Mouse (Mus musculus) liver (tissue): Measurements from ENCODE around the gene Atf7ip.

Experiments used
- DNase-seq: peaks from one replicate; pipeline ENCODE4 v3.0.0-alpha.2; 2020; ENCODE audit warnings: mixed read lengths

The Atf7ip gene

GRCm38 (mm10) chr6:136554774-136555522 is 49.0 kb downstream of the Atf7ip start:
- DNase-seq: no peak

GRCm38 (mm10) chr6:136555523-136555915 is 49.6 kb downstream of the Atf7ip start:
- DNase-seq: peak; percentile 82

GRCm38 (mm10) chr6:136558288-136559005 is 52.5 kb downstream of the Atf7ip start:
- no peak for DNase-seq

- no peak for DNase-seq
Measured at GRCm38 (mm10) chr6:136566002-136566401, 60.0 kb downstream of the Atf7ip start.

GRCm38 (mm10) chr6:136590739-136591138 is 84.8 kb downstream of the Atf7ip start:
- DNase-seq: no peak

- DNase-seq: no peak
Measured at GRCm38 (mm10) chr6:136594541-136594940, 88.6 kb downstream of the Atf7ip start.

GRCm38 (mm10) chr6:136602601-136603000 is 96.6 kb downstream of the Atf7ip start:
- DNase-seq: no peak

GRCm38 (mm10) chr6:136611351-136612215 is 105.6 kb downstream of the Atf7ip start:
- DNase-seq: no peak

GRCm38 (mm10) chr6:136612312-136612711 is 106.3 kb downstream of the Atf7ip start:
- DNase-seq: no peak

- no peak for DNase-seq
Measured at GRCm38 (mm10) chr6:136614156-136614555, 108.2 kb downstream of the Atf7ip start.

GRCm38 (mm10) chr6:136620361-136621139 is 114.6 kb downstream of the Atf7ip start:
- DNase-seq: peak; percentile 81

- no peak for DNase-seq
Measured at GRCm38 (mm10) chr6:136625421-136625820, 119.5 kb downstream of the Atf7ip start.

- DNase-seq: no peak
Measured at GRCm38 (mm10) chr6:136629639-136630038, 123.7 kb downstream of the Atf7ip start.

- no peak for DNase-seq
Measured at GRCm38 (mm10) chr6:136631519-136631918, 125.6 kb downstream of the Atf7ip start.

GRCm38 (mm10) chr6:136631945-136632534 is 126.1 kb downstream of the Atf7ip start:
- no peak for DNase-seq

- no peak for DNase-seq
Measured at GRCm38 (mm10) chr6:136633154-136633553, 127.2 kb downstream of the Atf7ip start.

GRCm38 (mm10) chr6:136633719-136634118 is 127.8 kb downstream of the Atf7ip start:
- DNase-seq: no peak

- no peak for DNase-seq
Measured at GRCm38 (mm10) chr6:136634982-136635381, 129.0 kb downstream of the Atf7ip start.

- DNase-seq: peak; percentile 28
Measured at GRCm38 (mm10) chr6:136644171-136644570, 138.2 kb downstream of the Atf7ip start.

- DNase-seq: no peak
Measured at GRCm38 (mm10) chr6:136645754-136646153, 139.8 kb downstream of the Atf7ip start.

GRCm38 (mm10) chr6:136646207-136646606 is 140.2 kb downstream of the Atf7ip start:
- DNase-seq: no peak

GRCm38 (mm10) chr6:136647455-136647861 is 141.5 kb downstream of the Atf7ip start:
- DNase-seq: peak; percentile 20
